Mouse (Mus musculus): ENCODE measurements around the gene 1700034I23Rik.
"Not testable (repeated sequence)": the region's sequence is repeated elsewhere in the genome, so short reads cannot be mapped to it uniquely, and the experiment has no call there.

The 1700034I23Rik gene

DNA sequence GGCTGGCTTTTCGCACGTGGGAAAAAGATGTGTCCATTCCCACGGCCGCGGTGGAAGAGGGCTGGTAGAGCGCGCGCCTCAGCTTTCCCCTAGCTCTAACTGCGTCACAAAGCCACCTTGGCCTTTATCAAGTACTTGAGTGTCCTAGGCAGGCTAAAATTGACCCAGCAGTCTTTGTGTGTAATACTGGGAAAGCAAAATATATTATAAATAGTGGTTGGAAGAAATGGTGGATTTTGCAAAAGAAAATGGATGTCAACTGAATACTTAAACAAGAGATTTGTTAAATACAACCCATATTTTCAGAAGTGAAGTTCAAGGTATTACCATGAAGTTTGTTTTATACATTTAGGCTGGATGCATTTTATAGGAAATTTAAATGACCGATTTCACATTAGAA, at the start of gene 1700034I23Rik:
1700034I23Rik (minus strand) TSS at position 101 of the 400 bp plus-strand sequence.
- not testable (repeated sequence) for ATAC-seq (ENCODE audit: low TSS enrichment)

GRCm38 (mm10) chr3:40951365-40951764, 49.0 kb upstream of the 1700034I23Rik start:
- ATAC-seq (ENCODE audit: low TSS enrichment) = no peak

DNA sequence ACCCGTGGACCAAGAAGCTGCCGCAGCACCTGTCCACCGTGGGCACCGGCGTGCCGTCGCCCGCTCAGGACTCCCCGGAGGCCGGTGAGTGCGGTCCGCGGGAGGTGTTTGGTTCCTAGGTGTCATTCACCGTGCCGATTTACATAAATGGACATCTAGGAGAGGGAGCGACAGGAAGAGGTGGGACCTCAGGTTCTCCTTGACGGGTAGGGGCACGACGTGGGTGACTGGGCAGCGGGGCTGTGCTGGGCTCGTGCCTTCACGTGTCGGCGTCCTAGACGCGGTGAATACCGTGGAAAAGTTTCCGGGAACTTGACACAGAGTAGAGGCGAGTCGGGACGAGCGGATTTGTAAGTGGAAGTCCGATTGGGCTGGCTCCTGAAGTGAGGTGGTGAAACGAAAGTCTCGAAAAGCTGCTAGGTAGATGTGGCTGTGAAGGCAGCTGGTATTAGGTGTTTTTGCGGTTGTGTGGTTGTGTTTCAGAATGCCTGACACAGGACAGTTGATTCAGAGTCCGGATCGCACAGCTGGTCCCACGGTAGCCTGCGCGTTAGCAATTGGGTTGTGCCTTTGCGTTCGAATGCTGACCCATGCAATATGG, 48.4 kb upstream of the 1700034I23Rik start:
- ATAC-seq (ENCODE audit: low TSS enrichment) = peak; percentile 13

DNA sequence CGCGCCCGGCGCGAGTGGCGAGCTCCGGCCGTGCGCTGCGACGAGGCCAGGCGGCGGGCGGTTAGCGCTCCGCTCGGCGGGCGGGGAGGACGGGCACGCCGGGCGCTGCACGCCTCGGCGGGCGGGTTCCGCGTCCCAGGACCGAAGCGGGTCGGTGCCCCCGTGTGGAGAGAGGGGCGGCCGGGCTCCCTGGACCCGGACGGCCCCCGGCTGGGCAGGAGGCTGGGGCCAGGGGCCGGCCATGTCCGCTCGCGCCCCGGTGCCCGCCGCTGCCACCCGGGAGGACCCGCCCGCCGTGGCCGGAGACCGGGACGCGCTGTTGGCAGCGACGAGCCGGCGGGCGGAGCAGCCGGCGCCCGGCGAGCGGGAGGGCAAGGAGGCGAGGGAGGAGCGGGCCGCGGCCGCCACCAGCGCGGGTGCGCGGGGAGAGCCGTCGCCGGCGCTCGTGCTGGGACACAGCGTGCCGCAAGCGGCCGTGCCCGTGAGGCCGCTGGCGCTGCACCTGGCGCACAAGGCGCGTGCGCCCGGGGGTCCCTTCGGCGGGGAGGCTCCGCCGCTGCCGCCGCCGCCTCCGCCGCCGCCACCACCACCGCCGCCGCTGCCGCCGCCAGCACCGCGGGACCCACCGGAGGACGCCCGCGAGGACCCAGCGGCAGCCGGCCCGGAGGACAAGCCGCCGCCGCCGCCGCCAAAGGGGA, 47.7 kb upstream of the 1700034I23Rik start:
- ATAC-seq (ENCODE audit: low TSS enrichment) = peak; percentile 35

DNA sequence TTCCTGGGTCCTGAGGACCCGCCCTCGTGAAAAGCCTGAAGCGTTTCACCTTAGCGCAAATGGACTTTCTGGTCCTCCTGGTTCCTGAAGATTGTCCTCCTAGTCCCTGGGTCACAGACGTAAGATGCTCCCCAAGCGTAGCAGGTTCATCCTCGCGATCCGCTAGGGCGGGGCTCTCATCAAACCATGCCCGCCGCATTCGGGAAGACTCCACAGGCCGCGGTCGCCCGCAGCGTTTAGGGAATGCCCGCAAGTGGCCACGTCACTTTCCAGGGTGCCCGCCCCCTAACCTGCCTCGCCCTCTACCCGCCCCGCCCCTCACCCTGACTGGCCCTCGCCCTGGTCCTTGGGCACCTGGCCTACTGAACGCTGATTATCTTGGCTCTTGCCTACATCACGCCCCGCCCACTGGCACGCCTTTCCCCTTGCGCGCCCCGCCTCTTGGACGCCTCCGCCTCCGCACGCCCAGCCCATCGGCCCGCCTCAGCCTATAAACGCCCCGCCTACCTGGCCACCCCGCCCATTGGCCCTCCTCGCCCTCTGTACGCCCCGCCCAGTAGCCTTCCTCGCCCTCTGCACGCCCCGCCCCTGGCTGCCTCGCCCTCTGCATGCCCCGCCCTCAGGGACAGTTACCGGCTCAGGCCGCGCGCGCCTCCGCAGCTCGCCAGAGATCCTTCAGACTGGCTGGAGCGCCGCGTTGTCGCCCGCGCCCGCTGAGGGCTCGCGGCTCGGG, 47.0 kb upstream of the 1700034I23Rik start, which contains the start of gene Larp1b:
Larp1b (plus strand) TSS at position 659 of the 733 bp plus-strand sequence.
- peak; percentile 83 for ATAC-seq (ENCODE audit: low TSS enrichment)

GRCm38 (mm10) chr3:40939019-40939418, 36.7 kb upstream of the 1700034I23Rik start:
- no peak for ATAC-seq (ENCODE audit: low TSS enrichment)

DNA sequence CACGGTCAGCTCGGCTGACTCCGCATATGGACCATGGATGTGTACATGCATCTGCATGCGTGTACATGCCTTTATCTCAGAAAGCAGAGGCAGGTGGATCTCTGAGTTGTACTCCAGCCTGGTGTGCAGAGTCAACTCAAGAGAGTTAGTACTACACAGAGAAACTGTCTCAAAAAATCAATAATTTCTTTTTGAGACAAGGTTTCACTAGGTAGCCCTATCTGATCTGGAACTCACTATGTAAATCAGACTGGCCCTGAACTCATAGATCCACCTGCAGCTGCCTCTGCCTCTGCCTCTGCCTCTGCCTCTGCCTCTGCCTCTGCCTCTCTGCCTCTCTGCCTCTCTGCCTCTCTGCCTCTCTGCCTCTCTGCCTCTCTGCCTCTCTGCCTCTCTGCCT, 36.2 kb upstream of the 1700034I23Rik start:
- ATAC-seq (ENCODE audit: low TSS enrichment) = no peak

GRCm38 (mm10) chr3:40938189-40938588, 35.8 kb upstream of the 1700034I23Rik start:
- ATAC-seq (ENCODE audit: low TSS enrichment) = no peak

DNA sequence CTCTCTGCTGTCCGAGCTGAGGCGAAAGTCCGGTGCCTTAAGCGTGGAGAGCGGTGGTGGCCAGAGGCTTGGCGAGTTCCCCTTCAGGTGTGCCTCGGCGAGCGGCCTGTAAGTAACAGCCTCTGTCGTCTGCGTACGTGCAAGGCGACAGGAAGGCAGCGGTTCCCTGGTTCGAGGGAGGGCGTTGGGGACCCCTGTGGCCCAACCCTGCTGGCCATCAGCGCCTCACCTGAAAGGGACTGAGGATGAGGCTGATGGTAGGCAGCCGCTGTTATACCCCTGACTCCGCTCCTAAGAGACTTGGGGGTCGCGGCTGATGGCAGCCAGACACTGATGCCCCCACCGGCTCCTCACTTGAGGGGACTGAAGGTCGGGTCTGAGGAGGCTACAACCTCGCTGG, 8.0 kb downstream of the 1700034I23Rik start:
- not testable (repeated sequence) for ATAC-seq (ENCODE audit: low TSS enrichment)

GRCm38 (mm10) chr3:40893816-40894258, 8.5 kb downstream of the 1700034I23Rik start:
- peak; percentile 95 for ATAC-seq (ENCODE audit: low TSS enrichment)

DNA sequence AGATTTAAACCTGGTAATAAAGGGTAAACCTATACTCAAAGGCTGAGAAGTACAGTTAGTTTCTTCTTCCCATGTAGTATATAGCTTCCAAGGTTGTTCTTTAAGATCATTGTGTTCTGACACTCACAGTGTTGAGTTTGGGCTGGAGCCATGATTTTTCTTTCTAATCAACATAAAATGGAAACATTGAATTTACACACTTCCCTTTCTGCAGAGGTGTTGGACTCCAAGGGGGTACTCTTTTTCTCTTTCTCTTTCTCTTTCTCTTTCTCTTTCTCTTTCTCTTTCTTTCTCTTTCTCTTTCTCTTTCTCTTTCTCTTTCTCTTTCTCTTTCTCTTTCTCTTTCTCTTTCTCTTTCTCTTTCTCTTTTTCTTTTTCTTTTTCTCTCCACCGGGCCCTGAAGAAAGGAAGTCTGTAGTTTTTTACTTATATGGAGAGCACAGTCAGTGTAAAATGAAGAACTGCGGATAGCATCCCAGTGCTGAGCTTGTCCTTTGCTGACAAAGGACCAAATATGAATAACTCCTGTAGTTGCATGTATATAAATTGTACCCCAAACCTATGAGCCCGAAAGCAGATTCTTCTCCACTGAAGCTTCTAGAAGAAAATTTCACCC, 49.1 kb downstream of the 1700034I23Rik start:
- not testable (repeated sequence) for ATAC-seq (ENCODE audit: low TSS enrichment)
